Mouse (Mus musculus): ENCODE measurements at regions not wholly inside any gene's neighbourhood (a gene's known extent, or its start where the extent isn't known, plus 50 kb on each side); places are given as distances from the start of the nearest gene placed in this dataset.

DNA sequence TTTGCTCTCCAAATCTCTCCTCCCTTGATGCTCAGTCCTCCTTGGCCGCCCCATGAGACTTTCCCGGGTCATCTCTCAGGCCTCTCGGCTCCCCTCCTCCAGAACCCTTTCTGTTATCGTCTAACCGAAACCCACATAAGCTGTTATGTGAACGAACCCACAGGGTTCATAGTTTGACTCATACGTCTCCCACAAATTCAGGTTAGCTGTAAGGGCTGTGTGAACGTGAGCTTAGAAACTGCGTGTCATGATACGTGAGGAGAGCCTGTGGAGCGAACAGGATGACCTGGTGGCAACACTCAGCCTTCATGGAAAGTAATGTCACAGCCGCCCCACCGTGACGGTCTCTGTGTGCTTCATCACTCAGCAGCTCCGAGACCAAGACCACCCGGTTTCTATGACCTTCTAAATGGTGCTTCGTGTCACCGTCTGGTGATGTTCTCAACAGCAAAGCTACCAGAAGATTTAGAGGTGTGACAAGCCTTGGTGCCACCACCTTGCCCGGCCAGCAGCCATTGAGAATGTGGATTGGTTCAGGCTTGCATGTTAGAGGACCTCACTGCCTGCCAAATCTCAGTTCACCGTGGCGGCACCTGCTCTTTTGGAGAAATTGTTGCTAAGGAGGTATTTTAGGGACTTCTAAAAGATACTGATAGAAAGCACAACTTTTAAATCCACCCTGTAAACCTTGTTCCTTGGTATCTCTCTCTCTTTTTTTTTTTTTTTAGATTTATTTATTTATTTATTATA, 107.4 kb downstream of the Ets2 start:
- no peaks in the 10 kb centered on the region for H3K36me3 ChIP-seq
- H3K27ac ChIP-seq (replicated peaks) = no peak overlapping the region
- ATAC-seq (ENCODE audit: extremely low read depth, insufficient number of reproducible peaks, low FRiP score, low TSS enrichment) = no peak
- no peak overlapping the region for H3K9ac ChIP-seq
- 83% methylated on average over 21 of the region's 21 CpGs for WGBS
- no peaks in the 10 kb centered on the region for H3K9me3 ChIP-seq
- no peak overlapping the region for H3K4me2 ChIP-seq
- H3K4me3 ChIP-seq = no peak overlapping the region
- no peaks in the 10 kb centered on the region for H3K4me1 ChIP-seq
- H3K27me3 ChIP-seq (replicated peaks) = no peaks in the 10 kb centered on the region

DNA sequence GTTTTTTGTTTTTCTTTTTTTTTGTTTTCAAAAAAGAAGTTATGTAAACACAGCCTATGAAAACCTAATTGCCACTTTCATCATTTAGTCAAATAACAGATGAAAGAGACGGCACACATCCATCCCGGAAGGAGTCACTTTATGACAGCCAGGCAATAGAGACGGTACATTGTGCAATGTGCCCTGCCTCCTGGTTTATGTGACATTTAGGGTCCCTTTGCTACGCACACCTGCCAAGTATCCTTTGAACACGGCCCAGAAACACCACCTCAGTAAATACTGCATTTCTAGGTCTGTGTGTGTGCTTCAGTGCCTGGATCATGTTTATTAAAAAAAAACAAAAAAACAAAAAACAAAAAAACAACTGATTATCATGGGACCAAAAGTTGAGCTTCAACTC, 104.6 kb downstream of the Ets2 start:
- no peak overlapping the region for H3K9ac ChIP-seq
- no peaks in the 10 kb centered on the region for H3K9me3 ChIP-seq
- no peak overlapping the region for H3K4me2 ChIP-seq
- no peak overlapping the region for H3K27ac ChIP-seq (replicated peaks)
- H3K4me3 ChIP-seq = no peak overlapping the region
- H3K36me3 ChIP-seq = no peaks in the 10 kb centered on the region
- ATAC-seq (ENCODE audit: extremely low read depth, insufficient number of reproducible peaks, low FRiP score, low TSS enrichment) = no peak
- 77% methylated on average over 5 of the region's 5 CpGs for WGBS
- no peaks in the 10 kb centered on the region for H3K27me3 ChIP-seq (replicated peaks)
- H3K4me1 ChIP-seq = no peaks in the 10 kb centered on the region

DNA sequence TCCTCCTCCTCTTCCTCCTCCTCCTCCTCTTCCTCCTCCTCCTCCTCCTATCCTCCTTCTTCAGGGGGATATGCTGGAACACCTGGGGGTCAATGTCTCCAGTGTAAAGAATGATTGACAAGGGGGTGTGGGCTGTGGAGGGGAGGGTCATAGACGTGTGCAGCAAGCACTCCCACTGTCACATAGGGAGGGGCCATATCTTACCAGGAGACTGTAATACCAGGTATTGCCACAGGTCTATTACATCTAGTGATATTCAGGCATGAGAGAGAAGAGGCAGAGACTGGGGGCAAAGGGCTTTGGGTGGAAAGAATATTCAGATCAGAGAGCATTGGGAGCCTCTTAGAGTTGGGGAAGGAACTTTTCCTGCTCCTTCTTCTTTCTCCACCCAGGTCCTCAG, 102.3 kb downstream of the Ets2 start:
- WGBS = 25% methylated on average over 1 of the region's 1 CpGs
- ATAC-seq (ENCODE audit: extremely low read depth, insufficient number of reproducible peaks, low FRiP score, low TSS enrichment) = no peak
- no peak overlapping the region for H3K27ac ChIP-seq (replicated peaks)
- no peak overlapping the region for H3K9ac ChIP-seq
- H3K27me3 ChIP-seq (replicated peaks) = no peaks in the 10 kb centered on the region
- no peak overlapping the region for H3K4me2 ChIP-seq
- no peaks in the 10 kb centered on the region for H3K36me3 ChIP-seq
- H3K9me3 ChIP-seq = no peaks in the 10 kb centered on the region
- H3K4me3 ChIP-seq = no peak overlapping the region
- H3K4me1 ChIP-seq = peaks cover 12% of the 10 kb centered on the region

DNA sequence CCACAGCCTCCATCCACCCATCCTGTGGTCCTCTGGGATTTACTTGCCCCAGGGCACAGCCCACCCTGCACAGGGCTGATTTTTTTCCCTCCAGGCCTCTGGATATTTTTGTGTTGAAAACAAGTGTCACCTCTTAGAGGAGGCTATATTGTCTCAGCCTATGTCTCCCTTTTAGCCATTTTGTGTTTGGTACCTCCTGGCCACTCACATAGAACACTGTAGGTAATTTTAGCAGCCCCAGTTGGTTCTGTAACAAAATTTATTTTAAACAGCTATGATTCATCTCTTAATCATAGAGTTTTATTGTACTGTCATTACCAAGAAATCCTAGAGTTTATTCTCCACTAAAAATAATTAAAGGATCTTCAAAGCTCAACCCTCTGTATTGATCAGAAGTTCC, 100.8 kb downstream of the Ets2 start:
- no peaks in the 10 kb centered on the region for H3K27me3 ChIP-seq (replicated peaks)
- H3K27ac ChIP-seq (replicated peaks) = no peak overlapping the region
- no peak for ATAC-seq (ENCODE audit: extremely low read depth, insufficient number of reproducible peaks, low FRiP score, low TSS enrichment)
- no peaks in the 10 kb centered on the region for H3K9me3 ChIP-seq
- peaks cover 19% of the 10 kb centered on the region for H3K4me1 ChIP-seq
- no peak overlapping the region for H3K4me3 ChIP-seq
- no peaks in the 10 kb centered on the region for H3K36me3 ChIP-seq
- H3K4me2 ChIP-seq = no peak overlapping the region
- no peak overlapping the region for H3K9ac ChIP-seq

DNA sequence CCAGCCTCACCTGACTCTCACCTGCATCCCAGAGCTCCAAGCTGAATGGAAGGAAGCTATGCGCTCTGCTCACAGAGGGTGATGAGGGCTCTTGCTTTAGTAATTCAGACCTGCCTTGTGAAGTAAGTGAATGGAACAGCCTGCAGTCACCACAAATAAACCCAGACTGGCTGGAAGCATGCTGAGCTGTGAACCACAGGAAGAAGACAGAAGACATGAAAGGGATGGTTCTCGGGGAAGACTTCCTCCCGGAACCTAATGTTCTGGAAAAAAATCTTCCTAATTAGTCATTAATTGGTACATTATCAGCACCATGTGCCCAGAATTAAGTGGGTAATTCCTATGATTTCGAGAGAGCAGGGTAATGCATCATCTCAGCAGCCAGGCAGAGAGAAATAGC, 100.3 kb downstream of the Ets2 start:
- no peak overlapping the region for H3K4me3 ChIP-seq
- 57% methylated on average over 4 of the region's 4 CpGs for WGBS
- no peak for ATAC-seq (ENCODE audit: extremely low read depth, insufficient number of reproducible peaks, low FRiP score, low TSS enrichment)
- no peaks in the 10 kb centered on the region for H3K9me3 ChIP-seq
- H3K4me2 ChIP-seq = no peak overlapping the region
- no peak overlapping the region for H3K9ac ChIP-seq
- H3K27me3 ChIP-seq (replicated peaks) = no peaks in the 10 kb centered on the region
- H3K36me3 ChIP-seq = no peaks in the 10 kb centered on the region
- no peak overlapping the region for H3K27ac ChIP-seq (replicated peaks)
- peaks cover 19% of the 10 kb centered on the region for H3K4me1 ChIP-seq

DNA sequence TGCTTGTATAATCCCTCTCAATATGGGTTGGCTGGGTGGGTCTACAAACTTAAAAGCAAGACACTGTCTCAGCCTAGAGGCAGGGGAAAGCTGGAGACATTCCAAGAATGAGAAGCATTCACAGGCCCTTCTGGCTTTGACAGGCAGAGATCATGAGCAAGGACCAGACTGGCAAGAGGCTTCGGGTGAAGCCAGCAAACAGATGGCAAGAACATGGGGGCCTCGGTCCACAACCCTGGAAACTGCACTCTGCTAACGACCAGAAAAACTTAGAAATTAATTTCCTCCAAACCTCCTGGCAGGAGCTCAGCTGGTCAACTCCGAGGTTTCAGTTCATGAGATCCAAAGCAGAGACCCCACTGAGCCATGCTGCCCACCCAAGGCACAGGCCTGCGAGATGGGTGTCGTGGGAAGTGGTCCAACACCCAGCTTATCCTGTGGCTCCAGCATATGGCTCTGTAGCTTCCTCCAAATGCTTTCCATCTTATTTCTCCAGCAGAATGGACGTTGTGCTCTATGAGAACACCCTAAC, 99.1 kb downstream of the Ets2 start:
- Histone ChIP-seq H3K4me2 (no peak overlapping the region), H3K4me3 (no peak overlapping the region), H3K27ac (replicated peaks) (no peak overlapping the region), H3K36me3 (no peaks in the 10 kb centered on the region), H3K27me3 (replicated peaks) (no peaks in the 10 kb centered on the region), H3K9me3 (0 out of 2 replicates have a peak, but pooled peaks cover 3% of the 10 kb centered on the region), H3K4me1 (peaks cover 19% of the 10 kb centered on the region), H3K9ac (no peak overlapping the region)
- no peak for ATAC-seq (ENCODE audit: extremely low read depth, insufficient number of reproducible peaks, low FRiP score, low TSS enrichment)
- 61% methylated on average over 7 of the region's 7 CpGs for WGBS

DNA sequence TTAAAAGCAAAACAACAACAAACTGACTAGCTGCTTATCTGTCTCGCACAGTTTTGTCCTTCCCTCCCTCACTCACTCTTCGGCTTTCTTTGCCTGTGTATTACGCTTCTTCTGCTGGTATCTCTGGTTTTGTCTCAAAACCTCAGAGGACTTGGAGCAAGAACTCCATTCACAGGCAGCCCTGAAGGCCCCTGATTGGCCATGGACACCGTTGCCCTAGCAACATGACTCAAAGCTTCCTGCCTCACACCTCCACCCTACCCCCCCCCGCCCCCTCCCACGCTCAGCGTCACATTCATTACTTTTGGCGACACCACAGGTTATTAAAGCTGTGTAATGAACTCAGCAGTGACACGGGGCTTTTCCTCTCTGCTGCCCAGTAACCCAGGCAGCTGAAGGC, 96.7 kb downstream of the Ets2 start:
- H3K27me3 ChIP-seq (replicated peaks) = no peaks in the 10 kb centered on the region
- no peak overlapping the region for H3K9ac ChIP-seq
- 54% methylated on average over 9 of the region's 9 CpGs for WGBS
- no peak overlapping the region for H3K27ac ChIP-seq (replicated peaks)
- H3K36me3 ChIP-seq = no peaks in the 10 kb centered on the region
- no peak for ATAC-seq (ENCODE audit: extremely low read depth, insufficient number of reproducible peaks, low FRiP score, low TSS enrichment)
- H3K4me2 ChIP-seq = no peak overlapping the region
- 0 out of 2 replicates have a peak, but pooled peaks cover 3% of the 10 kb centered on the region for H3K9me3 ChIP-seq
- H3K4me1 ChIP-seq = peaks cover 19% of the 10 kb centered on the region
- no peak overlapping the region for H3K4me3 ChIP-seq

DNA sequence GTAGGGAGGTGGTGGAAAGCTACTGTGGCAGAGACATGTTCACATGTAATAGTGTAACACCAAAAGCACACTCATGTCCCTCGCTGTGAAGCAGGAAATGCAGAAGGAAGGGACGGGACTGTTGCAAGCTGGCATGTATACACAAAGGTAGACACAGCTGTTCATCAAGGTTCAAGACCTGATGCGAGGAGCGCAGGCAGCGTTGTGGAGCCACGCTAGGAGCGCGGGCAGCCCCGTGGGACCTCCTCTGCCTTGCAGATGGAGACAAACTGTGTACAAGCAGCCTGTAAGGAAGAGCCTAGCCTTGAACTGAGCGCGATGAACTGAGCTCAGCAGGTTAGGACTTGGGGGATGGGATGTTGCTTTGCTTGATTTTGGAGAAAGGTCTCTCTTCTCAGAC, 96.2 kb downstream of the Ets2 start:
- H3K36me3 ChIP-seq = no peaks in the 10 kb centered on the region
- H3K27ac ChIP-seq (replicated peaks) = no peak overlapping the region
- peaks cover 19% of the 10 kb centered on the region for H3K4me1 ChIP-seq
- no peak overlapping the region for H3K9ac ChIP-seq
- 0 out of 2 replicates have a peak, but pooled peaks cover 3% of the 10 kb centered on the region for H3K9me3 ChIP-seq
- ATAC-seq (ENCODE audit: extremely low read depth, insufficient number of reproducible peaks, low FRiP score, low TSS enrichment) = no peak
- H3K27me3 ChIP-seq (replicated peaks) = no peaks in the 10 kb centered on the region
- H3K4me2 ChIP-seq = no peak overlapping the region
- 77% methylated on average over 11 of the region's 11 CpGs for WGBS
- no peak overlapping the region for H3K4me3 ChIP-seq

DNA sequence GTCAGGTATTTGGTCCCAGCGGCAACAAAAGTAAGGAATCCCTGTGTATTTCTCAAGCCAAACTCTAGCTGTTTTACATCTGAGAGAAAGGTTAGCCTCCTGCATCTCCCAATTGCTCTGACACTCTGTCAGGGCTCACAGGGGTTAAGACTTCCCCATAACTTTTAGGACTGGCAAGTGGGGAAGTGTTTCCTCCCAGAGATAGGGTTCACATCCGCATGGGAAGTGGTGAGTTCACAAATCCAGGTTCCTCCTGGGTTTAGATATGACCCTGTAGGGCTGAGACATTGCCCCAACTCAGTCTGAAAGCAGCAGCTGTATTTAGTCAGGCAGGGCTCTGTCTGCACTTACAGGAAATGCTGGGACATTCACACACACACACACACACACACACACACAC, 95.3 kb downstream of the Ets2 start:
- ATAC-seq (ENCODE audit: extremely low read depth, insufficient number of reproducible peaks, low FRiP score, low TSS enrichment) = no peak
- H3K4me3 ChIP-seq = no peak overlapping the region
- no peaks in the 10 kb centered on the region for H3K36me3 ChIP-seq
- WGBS = 57% methylated on average over 2 of the region's 2 CpGs
- no peaks in the 10 kb centered on the region for H3K27me3 ChIP-seq (replicated peaks)
- H3K27ac ChIP-seq (replicated peaks) = no peak overlapping the region
- 0 out of 2 replicates have a peak, but pooled peaks cover 3% of the 10 kb centered on the region for H3K9me3 ChIP-seq
- H3K4me1 ChIP-seq = peaks cover 19% of the 10 kb centered on the region
- H3K9ac ChIP-seq = no peak overlapping the region
- H3K4me2 ChIP-seq = no peak overlapping the region

DNA sequence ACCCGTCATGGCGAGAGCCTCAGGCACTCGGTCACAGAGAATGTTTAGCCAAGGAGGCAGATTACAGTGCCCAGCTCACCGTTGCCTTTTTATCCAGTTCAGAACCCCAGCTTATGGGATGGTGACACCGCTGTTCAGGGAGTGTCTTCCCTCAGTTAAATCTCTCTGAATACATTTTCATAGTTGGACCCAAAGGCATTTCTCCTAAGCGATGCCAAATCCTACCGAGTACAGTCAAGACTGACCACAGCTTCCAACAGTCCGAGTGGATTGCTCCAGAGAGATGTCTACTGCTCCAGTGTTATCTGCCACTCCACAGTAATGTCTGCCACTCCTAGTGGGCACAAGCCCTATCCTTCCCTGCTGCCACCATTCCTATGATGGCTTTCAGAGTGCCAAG, 93.0 kb downstream of the Ets2 start:
- Histone ChIP-seq H3K9me3 (0 out of 2 replicates have a peak, but pooled peaks cover 3% of the 10 kb centered on the region), H3K4me2 (no peak overlapping the region), H3K27me3 (replicated peaks) (no peaks in the 10 kb centered on the region), H3K36me3 (no peaks in the 10 kb centered on the region), H3K9ac (no peak overlapping the region), H3K27ac (replicated peaks) (no peak overlapping the region), H3K4me3 (no peak overlapping the region), H3K4me1 (peaks cover 10% of the 10 kb centered on the region; the same call in 1 of the 2 replicates)
- WGBS = 78% methylated on average over 8 of the region's 8 CpGs
- no peak for ATAC-seq (ENCODE audit: extremely low read depth, insufficient number of reproducible peaks, low FRiP score, low TSS enrichment)

DNA sequence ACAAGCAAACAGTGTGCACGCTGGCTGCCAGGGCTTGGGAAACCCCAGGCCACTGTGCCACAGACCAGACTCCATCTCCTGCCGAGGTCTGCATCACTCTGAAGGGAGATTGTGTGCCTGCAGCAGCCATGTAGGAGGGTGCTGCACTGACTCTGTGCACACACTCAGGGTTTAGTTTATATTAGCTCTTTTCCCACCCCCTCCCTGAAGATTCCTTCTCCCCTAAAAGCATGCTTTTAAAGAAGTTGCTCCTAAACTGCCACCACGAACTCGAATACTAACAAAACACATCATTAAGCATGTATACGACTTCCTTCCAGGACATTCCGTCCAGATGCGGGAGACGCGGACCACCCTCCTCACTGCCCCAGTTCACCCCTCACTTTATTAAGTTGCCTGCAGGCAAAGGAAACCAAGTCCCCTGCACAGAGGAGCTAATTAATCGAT, 92.4 kb downstream of the Ets2 start:
- WGBS = 71% methylated on average over 10 of the region's 10 CpGs

DNA sequence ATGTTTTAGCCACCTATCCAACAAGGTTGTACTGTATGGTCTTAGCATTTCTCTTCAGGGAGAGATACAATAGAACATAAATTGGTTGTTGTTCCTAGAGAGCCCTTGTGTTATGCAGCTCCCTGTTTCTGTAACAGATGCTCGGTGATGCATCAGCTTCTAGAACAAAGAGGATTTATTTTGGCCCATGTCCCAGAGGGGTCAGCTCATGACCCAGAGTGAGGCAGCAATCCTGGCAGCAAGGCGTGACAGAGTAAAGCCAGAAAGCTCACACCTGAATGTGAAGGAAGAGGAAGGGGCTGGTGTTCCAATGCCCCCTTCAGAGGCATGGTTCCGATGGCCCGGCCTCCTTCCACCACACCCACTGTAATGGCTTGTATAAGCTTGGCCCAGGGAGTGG, 88.8 kb downstream of the Ets2 start:
- no peak overlapping the region for H3K4me3 ChIP-seq
- H3K9ac ChIP-seq = no peak overlapping the region
- H3K36me3 ChIP-seq = no peaks in the 10 kb centered on the region
- H3K9me3 ChIP-seq = no peaks in the 10 kb centered on the region
- no peak overlapping the region for H3K27ac ChIP-seq (replicated peaks)
- no peak for ATAC-seq (ENCODE audit: extremely low read depth, insufficient number of reproducible peaks, low FRiP score, low TSS enrichment)
- H3K4me1 ChIP-seq = 0 out of 2 replicates have a peak, but pooled peaks cover 3% of the 10 kb centered on the region
- 69% methylated on average over 4 of the region's 4 CpGs for WGBS
- no peak overlapping the region for H3K4me2 ChIP-seq
- no peaks in the 10 kb centered on the region for H3K27me3 ChIP-seq (replicated peaks)

More for the DNA sequence above, 92.4 kb downstream of the Ets2 start:
- no peak overlapping the region for H3K9ac ChIP-seq
- no peak overlapping the region for H3K27ac ChIP-seq (replicated peaks)
- H3K4me2 ChIP-seq = no peak overlapping the region
- no peak overlapping the region for H3K4me3 ChIP-seq
- no peak for ATAC-seq (ENCODE audit: extremely low read depth, insufficient number of reproducible peaks, low FRiP score, low TSS enrichment)
- no peaks in the 10 kb centered on the region for H3K36me3 ChIP-seq
- H3K27me3 ChIP-seq (replicated peaks) = no peaks in the 10 kb centered on the region
- H3K4me1 ChIP-seq = peaks cover 10% of the 10 kb centered on the region; the same call in 1 of the 2 replicates
- 0 out of 2 replicates have a peak, but pooled peaks cover 3% of the 10 kb centered on the region for H3K9me3 ChIP-seq

Data from heart, embryonic 13.5 days (tissue).